Mouse (Mus musculus) brain, embryonic 14.5 days (tissue): ENCODE data around the gene Hspbap1.

ENCODE experiments used
- CTCF ChIP-seq: fragments of 200-500 bp; IDR thresholded peaks from 2 replicates; pipeline ENCODE4 v1.5.1; 2012; ENCODE audit warnings: inconsistent platforms, mild to moderate bottlenecking, moderate library complexity, borderline replicate concordance; ENCODE audit not compliant: insufficient read depth, insufficient read length; ENCODE audit errors: extremely low read depth
- POLR2A ChIP-seq: fragments of 200-500 bp; IDR thresholded peaks from 2 replicates; pipeline ENCODE4 v1.6.1; 2012; ENCODE audit warnings: mild to moderate bottlenecking, inconsistent platforms, borderline replicate concordance; ENCODE audit not compliant: poor library complexity, insufficient read depth, insufficient read length, severe bottlenecking; ENCODE audit errors: extremely low read depth

DNA sequence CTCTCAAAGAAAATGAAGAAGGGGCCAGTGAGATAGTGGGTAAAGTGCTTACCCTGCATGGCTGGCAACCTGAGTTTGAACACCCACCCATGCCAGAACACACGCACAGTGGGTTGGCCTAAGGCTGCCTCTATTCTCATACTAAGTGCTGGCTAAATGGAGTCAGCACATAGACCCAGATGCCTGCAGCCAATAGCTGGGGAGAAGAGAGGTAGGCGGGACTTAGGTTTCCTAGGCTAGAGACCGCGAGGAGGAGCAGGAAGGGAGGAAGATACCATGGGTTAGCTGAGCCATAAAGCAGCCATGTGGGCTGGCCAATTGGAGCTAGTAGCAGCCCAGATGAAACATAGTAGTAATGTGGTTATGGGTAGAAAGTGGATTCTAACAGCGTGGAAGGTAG, 2.4 kb downstream of the Hspbap1 start:
- TF ChIP-seq POLR2A (no peak), CTCF (no peak)
